Mouse (Mus musculus) granulocyte monocyte progenitor cell, adult 5-6 weeks (primary cell): ENCODE measurements around the gene Krt80. TPM values are rescaled to one million over a fixed set of nuclear protein-coding genes. Genes with fewer than 3 reads are reported as not detected.
"Not testable (repeated sequence)": the region's sequence is repeated elsewhere in the genome, so short reads cannot be mapped to it uniquely, and the experiment has no call there.

ENCODE experiments used
- ATAC-seq: replicated peaks from 2 replicates; pipeline ENCODE4 v1.8.0; 2016; ENCODE audit warnings: mild to moderate bottlenecking, moderate TSS enrichment, inconsistent platforms; ENCODE audit not compliant: poor library complexity, severe bottlenecking
- total RNA-seq, 2 experiments: library from RNA; stranded (forward) in 1 of 2; stranded (reverse) in 1 of 2; fragments of 200-712, 200-1000 nt in 1 of 2; fragments of >200 nt in 1 of 2; fragmentation: Nextera tagmentation in 1 of 2; gene quantifications; 2 replicates each; pipeline ENCODE4 v1.2.3; 2014 to 2017

Gene Krt80
- total RNA-seq, 2 experiments from 2014 or later = 1.2 to 3.2 TPM

- ATAC-seq = no peak
Observed at GRCm38 (mm10) chr15:101352706-101353465, 17.1 kb downstream of the Krt80 start.

- peak; percentile 53 for ATAC-seq
Observed at GRCm38 (mm10) chr15:101352047-101352446, 17.9 kb downstream of the Krt80 start.

- peak; percentile 50; the same call in 1 of the 2 replicates for ATAC-seq
Observed at GRCm38 (mm10) chr15:101341797-101342515, 28.0 kb downstream of the Krt80 start.

GRCm38 (mm10) chr15:101339537-101339936 lies 30.4 kb downstream of the Krt80 start:
- ATAC-seq = peak; percentile 50; the same call in 1 of the 2 replicates

GRCm38 (mm10) chr15:101338359-101338758 lies 31.6 kb downstream of the Krt80 start:
- ATAC-seq = no peak

DNA sequence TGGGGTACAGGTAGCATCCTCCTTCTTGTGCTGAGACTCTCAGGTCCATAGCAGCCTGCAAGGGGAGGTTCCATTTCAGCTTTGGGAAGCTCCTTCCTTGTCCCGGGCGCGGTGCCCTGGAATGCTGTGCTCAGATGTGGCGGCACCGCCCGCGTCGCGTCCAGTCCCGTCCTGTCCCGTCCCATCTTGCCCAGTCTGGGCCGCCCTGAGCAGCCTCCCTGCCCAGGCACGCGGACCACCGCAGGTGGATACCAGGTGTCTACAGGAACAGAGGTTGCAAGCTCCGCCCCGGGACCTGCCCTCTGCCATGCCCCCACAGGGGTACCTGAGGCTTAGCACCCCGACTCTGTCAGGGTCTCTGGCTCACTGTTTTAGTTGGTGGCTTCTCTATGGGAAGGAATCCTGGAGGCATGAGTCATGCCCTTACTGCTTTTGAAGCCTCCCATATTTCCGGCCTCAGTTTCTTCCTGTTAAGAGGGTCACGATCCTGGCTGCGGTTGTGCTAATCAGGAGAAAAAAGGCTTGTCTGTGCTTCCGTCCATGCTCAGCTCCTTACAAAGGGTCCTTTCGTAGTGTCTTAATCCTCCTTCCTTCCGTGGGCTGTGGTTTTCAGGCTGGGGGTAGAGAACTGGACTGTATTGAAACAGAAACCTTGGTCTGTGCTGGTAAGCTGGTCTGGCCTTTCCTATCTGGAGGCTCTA lies 33.3 kb downstream of the Krt80 start:
- peak; percentile 72 for ATAC-seq

DNA sequence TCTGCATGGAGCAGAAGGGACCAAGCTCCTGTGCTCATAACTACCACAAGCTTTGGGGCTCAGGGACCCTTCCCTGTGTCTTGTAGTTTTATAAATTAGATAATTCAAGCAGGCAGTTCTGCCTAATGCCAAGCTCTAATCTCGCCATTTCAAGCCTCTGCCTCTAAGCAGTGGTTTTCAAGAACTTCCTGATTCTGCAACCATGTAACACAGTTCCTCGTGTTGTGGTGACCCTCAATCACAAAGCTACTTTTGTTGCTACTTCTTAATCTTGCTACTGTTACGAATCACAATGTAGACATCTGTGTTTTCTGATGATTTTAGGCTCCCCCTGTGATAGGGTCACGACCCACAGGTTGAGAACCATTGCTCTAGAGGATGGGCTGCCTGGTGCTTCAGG lies 36.3 kb downstream of the Krt80 start:
- ATAC-seq = peak; percentile 21; the same call in 1 of the 2 replicates

DNA sequence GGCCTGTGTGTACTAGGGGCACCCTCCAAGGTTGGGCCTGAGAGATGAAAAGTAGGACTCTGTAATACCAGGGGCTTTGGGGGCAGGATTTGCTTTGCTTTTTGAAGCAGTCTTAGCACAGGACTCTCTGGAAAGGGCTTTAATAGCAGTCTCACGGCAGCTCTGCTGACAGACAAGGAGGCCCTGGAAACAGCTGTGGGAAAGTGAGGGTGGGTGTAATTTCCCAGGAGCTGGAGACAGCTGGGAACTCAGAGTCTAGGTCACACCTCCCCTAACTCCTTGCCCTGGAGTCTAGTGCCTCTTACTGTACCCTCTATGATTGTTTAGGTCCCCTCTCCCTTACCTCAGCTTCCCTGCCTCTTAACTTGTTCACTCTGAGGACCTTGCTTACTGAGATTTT lies 36.8 kb downstream of the Krt80 start:
- no peak for ATAC-seq

- no peak for ATAC-seq
Observed at GRCm38 (mm10) chr15:101332370-101332769, 37.6 kb downstream of the Krt80 start.

- no peak for ATAC-seq
Observed at GRCm38 (mm10) chr15:101331090-101331489, 38.9 kb downstream of the Krt80 start.

DNA sequence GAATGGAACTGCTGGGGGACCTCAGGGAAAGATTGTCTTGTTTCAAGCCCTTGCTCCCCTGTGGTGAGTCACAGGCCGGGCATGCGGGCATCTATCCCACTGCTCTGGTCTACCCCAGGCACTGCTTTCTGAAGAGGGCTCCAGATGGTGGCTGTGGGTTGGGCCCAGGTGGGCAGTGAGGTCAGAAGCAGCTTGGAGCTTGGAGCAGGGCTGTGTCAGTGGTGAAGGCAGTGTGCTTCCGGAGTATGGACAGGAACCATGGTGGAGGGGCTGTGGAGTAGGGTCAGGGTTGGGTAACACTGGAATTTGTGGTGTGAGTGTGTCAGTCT lies 40.4 kb downstream of the Krt80 start:
- ATAC-seq = no peak

DNA sequence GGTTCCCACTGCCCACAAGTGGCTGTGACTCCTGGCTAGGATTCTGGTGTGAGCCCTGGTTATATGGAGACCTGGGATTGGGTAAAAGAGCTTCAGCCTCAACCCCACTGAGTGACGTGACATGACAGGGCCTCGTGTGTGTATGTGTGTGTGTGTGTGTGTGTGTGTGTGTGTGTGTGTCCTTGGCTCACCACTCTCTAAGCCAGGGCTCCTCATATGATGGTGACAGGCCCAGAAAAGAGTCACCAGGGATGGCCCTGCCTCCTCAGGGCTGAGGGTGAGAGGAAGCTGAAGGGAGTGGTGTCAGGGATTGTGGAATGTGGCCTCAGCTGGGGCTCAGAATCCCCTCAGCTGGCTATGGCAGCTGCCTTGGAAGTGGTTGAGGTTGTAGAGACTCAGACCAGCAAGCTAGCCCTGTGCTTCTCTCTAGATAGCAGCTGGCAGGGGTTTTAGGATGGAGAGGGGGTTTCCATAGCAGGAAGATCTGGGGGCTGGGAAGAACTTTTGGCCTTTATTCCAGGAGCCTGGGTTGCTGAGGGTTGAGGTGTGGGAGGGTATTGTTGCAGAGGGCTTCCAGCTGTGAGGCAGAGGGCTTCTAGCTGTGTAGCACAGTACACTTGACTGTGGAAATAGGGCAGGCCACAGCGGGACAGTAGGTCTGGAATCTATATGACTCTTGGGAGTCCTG lies 40.9 kb downstream of the Krt80 start:
- ATAC-seq = no peak

- peak; percentile 68 for ATAC-seq
Observed at GRCm38 (mm10) chr15:101327282-101327681, 42.7 kb downstream of the Krt80 start.

GRCm38 (mm10) chr15:101325991-101326534 lies 43.9 kb downstream of the Krt80 start:
- peak; percentile 79 for ATAC-seq

GRCm38 (mm10) chr15:101324409-101324808 lies 45.6 kb downstream of the Krt80 start:
- ATAC-seq = not testable (repeated sequence)

GRCm38 (mm10) chr15:101323511-101323910 lies 46.5 kb downstream of the Krt80 start:
- no peak for ATAC-seq

DNA sequence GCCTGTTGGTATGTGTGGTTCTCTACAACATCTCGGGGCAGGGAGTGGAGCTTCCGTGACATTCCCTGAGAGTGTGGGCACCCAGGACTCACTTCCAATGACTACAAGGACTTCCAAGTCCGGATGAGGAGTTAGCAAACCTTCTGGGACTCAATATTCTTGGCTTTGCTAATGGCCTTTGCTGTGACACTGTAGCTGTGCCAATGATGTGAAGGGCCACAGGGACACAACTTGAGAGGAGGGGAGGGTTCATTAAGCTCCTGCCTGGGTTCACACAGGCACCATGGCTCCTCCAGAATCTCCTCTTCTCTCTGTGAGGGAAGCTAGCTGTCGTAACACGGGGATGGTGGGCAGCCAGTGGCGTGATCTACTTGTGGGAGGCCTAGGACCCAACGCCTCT lies 47.3 kb downstream of the Krt80 start:
- ATAC-seq = no peak

- ATAC-seq = no peak
Observed at GRCm38 (mm10) chr15:101322106-101322505, 47.9 kb downstream of the Krt80 start.

DNA sequence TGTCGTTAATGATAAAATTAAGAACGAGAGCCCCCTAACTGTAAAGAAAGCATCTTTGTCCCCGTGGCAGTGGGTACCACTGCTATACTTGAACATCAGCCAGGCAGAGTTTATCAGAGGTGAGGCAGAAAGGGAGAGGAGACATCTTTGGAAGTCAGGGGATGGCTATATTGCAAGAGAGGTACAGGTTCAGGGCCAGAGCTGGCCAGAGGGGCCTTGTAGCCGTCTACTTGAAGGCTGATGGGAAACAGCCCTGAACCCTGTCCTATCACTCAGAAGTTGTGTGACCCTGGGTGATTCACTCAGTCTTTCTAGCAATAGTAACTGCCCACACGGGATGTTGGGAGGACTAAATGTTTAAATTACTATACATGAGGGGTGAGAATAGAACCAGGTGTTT lies 48.8 kb downstream of the Krt80 start:
- no peak for ATAC-seq

DNA sequence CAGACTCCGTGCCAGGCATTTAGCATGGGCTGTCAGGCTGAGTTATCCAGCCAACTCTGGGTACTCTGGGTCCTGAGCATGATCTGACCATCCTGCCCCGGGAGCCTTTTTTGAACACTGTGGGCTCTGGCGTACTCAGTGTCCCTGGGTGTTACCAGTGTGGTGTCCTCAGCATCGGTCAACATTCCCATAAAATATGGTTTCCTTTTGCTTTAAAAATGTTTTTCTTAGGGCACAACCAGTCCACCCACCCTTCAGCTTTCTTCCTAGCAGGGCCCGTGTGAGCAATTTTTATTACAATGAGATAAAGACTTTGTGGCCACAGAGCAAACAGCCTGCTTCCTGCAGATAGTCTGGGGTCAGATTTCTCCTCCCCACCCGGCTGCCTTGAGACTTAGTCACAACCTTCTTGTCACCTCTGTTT lies 49.3 kb downstream of the Krt80 start:
- peak; percentile 15; the same call in 1 of the 2 replicates for ATAC-seq
